Mouse (Mus musculus) heart, embryonic 12.5 days (tissue): ENCODE results near the gene Bckdk. TPM values are rescaled to one million over a fixed set of nuclear protein-coding genes. Genes with fewer than 3 reads are reported as not detected.
A peak's percentile ranks its signal among the peaks of the same experiment; 100 is the strongest.

Source experiments
- ATAC-seq: fragments of 200-750 bp; cut with Nextera tagmentation; 2 replicates; pipeline ENCODE4 v1.8.0; 2017; ENCODE audit warnings: moderate TSS enrichment, moderate library complexity; ENCODE audit not compliant: insufficient number of reproducible peaks, low FRiP score
- H3K27ac ChIP-seq: fragments of 300-500 bp; sonication (generic); 2 replicates; pipeline ENCODE4 v1.5.1; 2016; ENCODE audit warnings: mild to moderate bottlenecking, moderate library complexity; ENCODE audit not compliant: poor library complexity, severe bottlenecking
- H3K27me3 ChIP-seq: fragments of 300-500 bp; sonication (generic); replicated peaks from 2 replicates; pipeline ENCODE4 v1.6.1; 2016; ENCODE audit warnings: mild to moderate bottlenecking, moderate library complexity
- H3K36me3 ChIP-seq: fragments of 300-500 bp; sonication (generic); 2 replicates; pipeline ENCODE4 v1.6.1; 2016; ENCODE audit warnings: mild to moderate bottlenecking, moderate library complexity
- H3K4me1 ChIP-seq: fragments of 300-500 bp; sonication (generic); replicated peaks from 2 replicates; pipeline ENCODE4 v1.6.1; 2016; ENCODE audit warnings: mild to moderate bottlenecking
- H3K4me2 ChIP-seq: fragments of 300-500 bp; sonication (generic); 2 replicates; pipeline ENCODE4 v1.6.1; 2016; ENCODE audit warnings: mild to moderate bottlenecking, moderate library complexity
- H3K4me3 ChIP-seq: fragments of 300-500 bp; sonication (generic); 2 replicates; pipeline ENCODE4 v1.5.1; 2016; ENCODE audit warnings: mild to moderate bottlenecking
- H3K9ac ChIP-seq: fragments of 300-500 bp; sonication (generic); 2 replicates; pipeline ENCODE4 v1.6.1; 2016; ENCODE audit warnings: mild to moderate bottlenecking, moderate library complexity
- H3K9me3 ChIP-seq: fragments of 300-500 bp; sonication (generic); replicated peaks from 2 replicates; pipeline ENCODE4 v1.6.1; 2016; ENCODE audit warnings: mild to moderate bottlenecking, moderate library complexity
- WGBS: fragments of 180-500 bp; shearing (Covaris S2); methylation state at CpG from one replicate; pipeline ENCODE4 v1.1.7; 2016; 5-methylcytosine and 5-hydroxymethylcytosine counted together
- polyA plus RNA-seq: library from polyadenylated mRNA; unstranded; fragments of >200 nt; fragmentation: Nextera tagmentation; extraction: Ambion mirVana; gene quantifications from 2 replicates; pipeline ENCODE4 v1.2.1, GENCODE M21; 2016

The Bckdk gene
- 129 and 142 TPM in 2 replicates for polyA plus RNA-seq

DNA sequence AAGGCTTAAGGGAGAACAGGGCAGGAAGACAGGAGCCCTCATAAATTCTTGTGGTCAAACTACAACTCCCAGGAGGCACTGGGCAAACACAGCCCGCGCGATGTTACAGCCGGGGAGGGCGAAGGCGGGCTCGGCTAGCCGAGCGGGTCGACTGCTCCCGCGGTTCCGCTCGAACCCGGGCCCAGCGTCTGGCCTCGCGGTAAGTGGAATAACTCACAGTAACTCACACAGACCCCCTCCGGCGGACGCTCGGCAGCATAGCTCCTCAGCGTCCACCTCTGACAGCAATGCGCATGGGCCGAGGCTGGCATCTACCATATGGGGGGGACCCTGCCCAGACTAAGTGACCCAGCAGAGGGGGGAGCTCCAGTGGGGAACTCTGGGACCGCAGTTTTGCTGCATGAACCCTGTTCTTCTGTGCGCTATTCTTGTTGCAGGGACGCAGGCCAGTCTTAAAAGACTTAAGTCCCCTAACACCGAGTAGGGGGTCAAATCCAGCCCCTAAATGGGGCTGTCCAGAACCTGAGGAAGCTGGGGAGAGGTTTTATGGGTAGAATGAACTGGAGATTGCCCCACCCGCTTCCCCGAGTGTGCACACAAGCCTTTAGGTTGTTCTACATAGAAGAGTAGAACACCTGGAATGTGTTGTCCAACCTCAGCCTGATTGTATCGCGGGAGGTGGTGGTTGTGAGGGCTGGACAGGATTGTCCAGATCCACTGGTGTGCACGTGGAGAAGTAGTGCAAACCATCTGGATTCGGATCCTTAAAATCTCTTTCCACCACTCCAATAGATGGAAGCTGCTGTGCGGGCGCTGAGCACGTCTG lies at the start of gene Bckdk:
TSS of gene Bckdk (plus strand) at position 112 of the 826 bp plus-strand sequence.
- H3K9me3 ChIP-seq, result no peaks in the 10 kb centered on the region
- H3K27ac ChIP-seq, result peak within 1 kb of the TSS; percentile 74
- H3K4me1 ChIP-seq, result peaks cover 16% of the 10 kb centered on the region
- no peaks in the 10 kb centered on the region for H3K27me3 ChIP-seq
- peaks cover 43% of the 10 kb centered on the region for H3K36me3 ChIP-seq
- 6% methylated on average over 38 of the region's 38 CpGs for WGBS
- peak within 1 kb of the TSS; percentile 95 for H3K9ac ChIP-seq
- peak; percentile 85 for ATAC-seq
- H3K4me2 ChIP-seq, result peak within 1 kb of the TSS; percentile 94
- peak within 1 kb of the TSS; percentile 84 for H3K4me3 ChIP-seq

DNA sequence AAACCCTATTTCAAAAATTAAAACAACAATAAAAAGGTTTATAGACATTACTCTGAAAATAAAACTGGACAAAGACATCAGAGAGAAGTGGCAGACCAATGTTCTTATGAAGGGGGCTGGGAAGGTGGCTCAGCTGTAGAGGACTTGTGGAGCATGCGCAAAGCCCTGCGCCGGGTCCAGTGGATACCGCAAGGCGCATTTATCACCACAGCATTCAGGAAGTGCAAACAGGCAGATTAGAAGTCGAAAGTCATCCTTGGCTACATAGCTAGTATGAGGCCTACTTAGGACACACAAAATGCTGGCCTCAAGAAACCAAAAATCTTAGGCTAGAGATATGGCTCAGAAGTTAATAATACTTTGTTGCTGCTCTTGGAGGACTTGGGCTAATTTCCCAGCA lies 45.6 kb upstream of the Bckdk start:
- H3K36me3 ChIP-seq, result no peaks in the 10 kb centered on the region
- no peak for ATAC-seq

DNA sequence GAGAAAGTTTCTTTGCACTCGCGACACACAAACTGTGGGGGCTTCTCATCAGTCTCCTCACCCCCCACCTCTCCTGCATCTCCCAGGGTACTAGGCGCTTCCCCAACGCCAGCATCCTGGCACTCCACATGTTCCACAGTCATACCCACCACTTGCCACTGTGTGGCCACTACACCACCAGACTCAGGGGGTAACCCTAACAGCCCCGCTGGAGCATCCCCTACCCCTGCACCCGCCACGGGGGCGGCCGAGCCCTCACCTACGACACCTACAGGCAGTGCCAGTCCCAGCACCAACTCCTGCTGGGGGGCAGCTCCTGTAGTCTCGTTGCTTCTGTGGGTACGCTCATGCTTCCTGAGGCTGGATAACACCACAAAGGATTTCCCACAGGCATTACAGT lies 37.4 kb upstream of the Bckdk start:
- H3K36me3 ChIP-seq, result peaks cover 47% of the 10 kb centered on the region
- ATAC-seq, result no peak
- WGBS, result 95% methylated on average over 12 of the region's 12 CpGs

More for the DNA sequence above, 45.6 kb upstream of the Bckdk start:
- H3K27ac ChIP-seq, result no peak overlapping the region
- H3K9ac ChIP-seq, result no peak overlapping the region
- no peaks in the 10 kb centered on the region for H3K27me3 ChIP-seq
- H3K4me3 ChIP-seq, result no peak overlapping the region
- H3K4me2 ChIP-seq, result no peak overlapping the region
- 80% methylated on average over 6 of the region's 6 CpGs for WGBS
- H3K4me1 ChIP-seq, result no peaks in the 10 kb centered on the region
- H3K9me3 ChIP-seq, result no peaks in the 10 kb centered on the region

DNA sequence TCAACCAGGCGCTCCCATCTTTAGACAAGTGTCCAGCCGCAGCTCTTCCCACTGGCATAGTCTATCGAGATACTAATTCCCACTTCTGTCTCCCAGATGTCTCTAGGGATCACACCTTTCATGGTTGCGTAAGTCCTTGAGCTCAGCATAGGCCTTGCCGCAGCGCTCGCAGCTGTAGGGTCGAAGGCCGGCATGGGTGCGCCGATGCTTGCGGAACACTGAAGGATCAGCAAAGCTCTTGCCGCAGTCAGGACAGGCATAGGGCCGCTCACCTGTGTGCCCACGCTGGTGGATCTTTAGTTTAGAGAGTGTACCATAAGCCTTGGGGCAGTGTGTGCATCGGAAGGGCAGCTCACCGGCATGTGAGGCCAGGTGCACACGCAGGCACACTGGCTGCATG lies 36.2 kb upstream of the Bckdk start:
- Histone ChIP-seq H3K27ac (no peak overlapping the region), H3K4me2 (no peak overlapping the region), H3K9me3 (no peaks in the 10 kb centered on the region), H3K36me3 (peaks cover 56% of the 10 kb centered on the region), H3K4me3 (no peak overlapping the region), H3K27me3 (no peaks in the 10 kb centered on the region), H3K9ac (no peak overlapping the region), H3K4me1 (0 out of 2 replicates have a peak, but pooled peaks cover 5% of the 10 kb centered on the region)
- 96% methylated on average over 18 of the region's 18 CpGs for WGBS
- no peak for ATAC-seq

More for the DNA sequence above, 37.4 kb upstream of the Bckdk start:
- no peaks in the 10 kb centered on the region for H3K9me3 ChIP-seq
- no peak overlapping the region for H3K27ac ChIP-seq
- H3K4me2 ChIP-seq, result no peak overlapping the region
- H3K27me3 ChIP-seq, result no peaks in the 10 kb centered on the region
- H3K4me3 ChIP-seq, result no peak overlapping the region
- H3K4me1 ChIP-seq, result 0 out of 2 replicates have a peak, but pooled peaks cover 5% of the 10 kb centered on the region
- no peak overlapping the region for H3K9ac ChIP-seq

DNA sequence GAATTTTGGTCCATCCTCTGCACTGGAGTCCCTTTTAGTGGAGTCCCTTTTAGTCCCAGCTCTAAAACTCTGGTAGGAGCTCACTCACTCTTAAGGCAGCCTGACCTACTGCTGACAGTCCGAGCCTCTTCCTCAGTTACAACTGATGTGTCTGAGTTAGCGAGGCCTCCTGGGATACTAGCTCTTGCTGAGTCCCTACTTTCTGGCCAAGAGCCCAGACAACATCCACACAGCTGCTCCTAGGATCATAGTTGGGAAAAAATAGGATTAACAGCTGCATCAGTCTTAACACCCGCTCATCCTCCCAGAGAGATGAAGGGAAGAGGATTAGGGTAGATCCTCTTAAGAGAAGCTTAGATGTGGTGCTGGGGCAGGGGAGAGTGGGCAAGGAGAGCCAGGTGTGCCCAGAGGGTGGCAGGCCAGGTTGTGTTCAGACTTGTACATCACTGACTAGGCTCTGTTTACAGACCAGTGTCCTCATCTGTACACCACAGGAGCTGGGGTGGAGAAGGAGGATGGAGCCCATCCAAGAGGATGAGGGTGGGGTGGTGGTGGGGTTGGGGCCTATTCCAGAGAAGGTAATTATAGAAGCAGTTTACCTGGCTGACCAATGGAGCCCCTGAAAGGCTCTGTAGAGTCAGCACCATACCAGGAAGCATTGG lies 34.6 kb upstream of the Bckdk start:
- no peak for ATAC-seq
- 78% methylated on average over 3 of the region's 3 CpGs for WGBS
- H3K4me2 ChIP-seq, result no peak overlapping the region
- no peaks in the 10 kb centered on the region for H3K9me3 ChIP-seq
- H3K4me1 ChIP-seq, result peaks cover 13% of the 10 kb centered on the region
- peak overlapping the region; percentile 2; the same call in 1 of the 2 replicates for H3K9ac ChIP-seq
- H3K27me3 ChIP-seq, result no peaks in the 10 kb centered on the region
- no peak overlapping the region for H3K27ac ChIP-seq
- H3K4me3 ChIP-seq, result no peak overlapping the region
- peaks cover 57% of the 10 kb centered on the region for H3K36me3 ChIP-seq

DNA sequence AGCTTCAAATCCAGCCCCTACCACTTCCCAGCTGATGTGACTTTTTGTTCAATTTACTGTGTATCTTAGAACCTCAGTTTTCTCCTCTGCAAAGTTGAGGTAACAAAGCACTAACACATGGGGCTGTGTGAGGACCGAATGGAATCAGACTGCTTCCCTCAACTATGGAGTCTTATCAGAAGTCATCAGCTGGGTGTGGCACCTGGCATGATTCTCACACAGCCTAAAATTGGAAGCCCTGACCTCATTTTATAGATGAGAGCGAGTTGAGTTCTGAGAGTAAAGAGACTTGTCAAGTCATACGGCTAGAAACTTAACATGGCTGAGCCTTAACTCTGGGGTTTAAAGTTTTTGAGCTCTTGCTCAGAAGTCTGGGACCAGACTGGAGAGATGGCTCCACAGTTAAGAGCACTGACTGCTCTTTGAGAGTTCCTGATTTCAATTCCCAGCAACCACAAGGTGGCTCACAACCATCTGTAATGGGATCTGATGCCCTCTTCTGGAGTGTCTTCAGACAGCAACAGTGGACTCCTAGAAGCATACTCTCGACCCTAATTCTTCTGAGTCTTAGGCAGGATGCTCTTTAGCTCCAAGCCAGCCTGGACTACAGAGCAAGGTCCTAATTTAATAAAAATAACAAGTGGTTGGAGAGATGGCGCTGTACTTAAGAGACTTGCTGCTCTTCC lies 33.6 kb upstream of the Bckdk start:
- H3K27ac ChIP-seq, result no peak overlapping the region
- no peaks in the 10 kb centered on the region for H3K9me3 ChIP-seq
- H3K27me3 ChIP-seq, result no peaks in the 10 kb centered on the region
- no peak overlapping the region for H3K4me2 ChIP-seq
- WGBS, result 84% methylated on average over 5 of the region's 5 CpGs
- no peak overlapping the region for H3K9ac ChIP-seq
- no peak for ATAC-seq
- peaks cover 49% of the 10 kb centered on the region for H3K36me3 ChIP-seq
- peaks cover 17% of the 10 kb centered on the region for H3K4me1 ChIP-seq
- H3K4me3 ChIP-seq, result no peak overlapping the region

DNA sequence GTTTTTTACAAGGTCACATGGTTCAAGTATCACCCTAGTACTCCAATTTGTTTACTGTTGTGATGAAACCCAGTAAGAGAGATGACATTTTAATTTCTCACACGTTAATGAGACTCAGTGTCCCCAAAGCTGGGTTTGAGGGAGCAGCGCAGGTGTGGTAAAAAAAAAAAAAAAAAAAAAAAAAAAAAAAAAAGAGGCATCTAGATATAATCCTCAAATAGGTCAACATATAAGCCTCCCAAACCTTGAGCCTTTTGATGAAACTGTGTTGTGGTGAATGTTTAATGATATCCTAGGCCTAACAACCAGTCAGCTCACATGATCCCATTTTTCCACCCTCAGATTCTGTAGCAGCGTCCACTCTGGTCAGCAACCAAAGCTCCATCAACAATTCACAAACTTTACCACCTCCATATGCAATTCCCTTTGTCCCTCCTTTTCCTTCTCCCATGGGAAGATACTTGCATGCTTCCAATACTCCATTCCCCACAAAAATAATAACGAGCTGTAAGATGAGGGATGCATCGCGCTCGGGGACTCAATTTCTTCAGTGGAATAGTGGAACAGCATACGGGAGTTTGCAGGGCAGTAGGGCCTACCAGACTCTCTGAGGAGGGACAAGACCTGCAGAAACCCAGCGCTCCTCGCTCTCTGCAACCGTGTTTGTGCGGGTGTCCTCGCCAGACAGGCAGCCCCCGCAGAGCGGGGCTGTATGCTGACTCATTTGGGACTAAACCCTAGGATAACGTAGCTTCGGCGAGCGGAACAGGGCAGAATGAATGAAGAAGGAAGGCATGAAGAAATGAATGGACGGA lies 28.9 kb upstream of the Bckdk start:
- Histone ChIP-seq H3K4me3 (peak overlapping the region; percentile 94), H3K36me3 (peaks cover 34% of the 10 kb centered on the region), H3K27ac (peak overlapping the region; percentile 98), H3K27me3 (no peaks in the 10 kb centered on the region), H3K4me1 (peaks cover 20% of the 10 kb centered on the region), H3K9me3 (no peaks in the 10 kb centered on the region), H3K4me2 (peak overlapping the region; percentile 74), H3K9ac (peak overlapping the region; percentile 97)
- WGBS, result 6% methylated on average over 20 of the region's 20 CpGs
- ATAC-seq, result no peak

DNA sequence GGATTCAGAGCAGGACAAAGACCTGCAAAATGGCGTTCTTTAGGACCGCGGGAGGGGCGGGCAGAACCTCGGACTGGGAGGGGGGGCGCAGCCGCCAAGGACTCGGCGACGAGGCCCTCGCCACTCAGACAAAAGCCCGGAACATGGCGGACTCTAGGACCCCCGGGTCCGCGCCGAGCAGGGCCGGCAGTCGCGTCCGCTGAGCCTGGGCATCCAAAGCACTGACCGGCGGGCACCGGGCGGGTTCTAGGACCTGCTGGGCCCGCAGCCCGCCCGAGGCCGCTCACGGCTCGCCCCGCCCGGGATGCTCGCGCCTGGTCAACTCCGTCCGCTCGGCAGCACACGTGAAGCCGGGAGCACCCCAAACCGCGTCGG lies 28.3 kb upstream of the Bckdk start:
- peaks cover 20% of the 10 kb centered on the region for H3K4me1 ChIP-seq
- peak overlapping the region; percentile 98 for H3K27ac ChIP-seq
- peak overlapping the region; percentile 97 for H3K9ac ChIP-seq
- peak overlapping the region; percentile 74 for H3K4me2 ChIP-seq
- no peaks in the 10 kb centered on the region for H3K27me3 ChIP-seq
- peak; percentile 92 for ATAC-seq
- WGBS, result under 1% methylated on average over 39 of the region's 43 CpGs
- peaks cover 37% of the 10 kb centered on the region for H3K36me3 ChIP-seq
- H3K4me3 ChIP-seq, result peak overlapping the region; percentile 94
- H3K9me3 ChIP-seq, result no peaks in the 10 kb centered on the region

DNA sequence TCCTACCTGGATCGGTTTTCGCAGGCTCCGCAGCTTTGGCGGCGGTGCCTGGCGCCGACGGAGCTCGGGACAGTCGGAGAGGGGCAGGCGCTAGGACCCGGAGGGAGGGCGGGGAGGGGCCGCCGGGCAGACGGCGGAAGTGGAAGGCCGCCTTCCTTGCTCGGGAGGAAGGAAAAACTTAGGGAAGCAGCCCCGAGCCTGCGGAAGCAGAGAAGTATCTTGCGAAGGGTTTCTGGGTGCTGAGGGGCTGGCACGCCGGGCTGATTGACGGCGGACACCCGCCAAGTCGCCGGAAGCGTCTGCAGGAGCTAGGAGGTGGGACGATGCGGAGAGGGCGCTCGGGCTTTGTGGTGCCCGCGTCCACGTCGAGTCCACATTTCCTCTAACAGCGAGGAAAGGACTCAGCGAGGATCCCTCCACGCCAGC lies 27.8 kb upstream of the Bckdk start, which contains the start of gene Zfp646:
TSS of gene Zfp646 (plus strand) at position 181 of the 426 bp plus-strand sequence.
- ATAC-seq, result peak; percentile 89
- Histone ChIP-seq H3K9me3 (no peaks in the 10 kb centered on the region), H3K27ac (peak within 1 kb of the TSS; percentile 98), H3K4me2 (peak within 1 kb of the TSS; percentile 74), H3K27me3 (no peaks in the 10 kb centered on the region), H3K9ac (peak within 1 kb of the TSS; percentile 97), H3K36me3 (peaks cover 39% of the 10 kb centered on the region), H3K4me1 (peaks cover 20% of the 10 kb centered on the region), H3K4me3 (peak within 1 kb of the TSS; percentile 94)
- WGBS, result under 1% methylated on average over 41 of the region's 41 CpGs
